ENCODE assay signal across 8 mouse cellular contexts in the genomic region with DNA sequence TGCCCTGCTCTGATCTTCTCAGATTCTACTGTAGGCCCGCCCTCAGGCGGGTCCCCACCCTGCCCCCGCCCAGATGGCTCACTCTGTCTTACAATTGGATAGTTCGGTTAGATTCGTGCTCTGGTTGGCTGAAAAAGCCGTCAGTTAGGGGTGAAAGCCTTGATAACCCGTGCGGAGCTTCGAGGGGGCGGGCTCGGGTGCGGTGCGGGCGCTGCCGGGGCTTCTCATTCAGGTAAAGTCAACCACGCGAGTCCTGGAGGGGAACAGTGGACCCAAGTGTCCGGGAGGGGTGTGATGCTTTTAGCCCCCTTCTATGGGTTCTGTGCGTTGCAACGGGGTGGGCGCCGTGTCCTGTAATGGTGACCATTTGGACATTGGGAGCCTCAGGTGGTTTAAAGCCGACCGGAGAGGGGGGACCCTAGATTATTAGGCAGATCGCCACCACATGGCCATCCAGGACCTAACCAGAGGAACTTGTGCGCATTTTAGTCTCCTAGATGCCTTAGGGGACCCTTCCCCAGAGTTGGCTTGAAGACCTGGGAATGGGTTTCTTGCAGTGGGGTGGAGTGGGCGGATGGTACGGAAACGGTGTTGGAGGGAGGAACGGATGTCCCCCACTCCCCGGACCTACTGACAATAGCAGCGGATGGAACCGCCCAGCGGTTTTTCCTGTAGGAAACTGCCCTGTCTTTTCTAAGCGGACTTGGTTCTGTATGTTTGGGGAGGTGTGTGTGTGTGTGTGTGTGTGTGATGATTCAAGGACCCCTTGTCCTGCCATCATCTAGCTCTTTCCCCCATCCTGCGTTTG. TPM values are rescaled to one million over a fixed set of nuclear protein-coding genes. Genes with fewer than 3 reads are reported as not detected.
DNase-seq lines count a peak whose midpoint lies in the region; ATAC-seq lines count a peak whose summit lies in the region.

Gene Kank3, plus strand, starts transcription at position 186 of the 808 bp plus-strand sequence.

- peak; percentile 93 to 99 for DNase-seq in adrenal gland, adult (ENCODE audit: inconsistent age in 2 of 2, low spot score in 1 of 2)
- peak; percentile 98 for DNase-seq in embryo, embryonic 10.5 days (ENCODE audit: low spot score)
- DNase-seq in gastrocnemius, postnatal 14 days: peak; percentile 93
- peak; percentile 95 to 97 for DNase-seq in left cerebral cortex, postnatal 10 days (ENCODE audit: extremely low spot score in 1 of 2, low spot score in 2 of 2)
- peak; percentile 91 for DNase-seq in right cerebral cortex, postnatal 25 days
- peak; percentile 86 to 95 for DNase-seq in urinary bladder, postnatal 4 days (ENCODE audit: low spot score in 2 of 2)

- intact Hi-C loops in gastrocnemius, postnatal 14 days (cut with DNase I; ENCODE audit: low total_unique reads): no loop called here
- intact Hi-C loops in left cerebral cortex, postnatal 10 days (cut with DNase I): no loop called here

- peak; percentile 88 for ATAC-seq in inflammation-experienced regulatory T-cells, adult 6 months
- ATAC-seq in megakaryocyte-erythroid progenitor cell, adult 5-6 weeks (replicated peaks; ENCODE audit: low FRiP score, low TSS enrichment, poor library complexity, severe bottlenecking): peak; percentile 98

RNA-seq across cellular contexts. Expression of gene Kank3, which starts in this region (rescaled TPM):
- 10 to 100 TPM; 20.8 to 35.1 TPM for total RNA-seq in gastrocnemius, postnatal 14 days (2021)
- polyA plus RNA-seq in inflammation-experienced regulatory T-cells, adult 6 months (2017; shearing (Covaris generic)): 1 to 10 TPM; 2.4 to 2.7 (median 2.4) TPM
- total RNA-seq in left cerebral cortex, postnatal 10 days (2021): 10 to 100 TPM; 37.9 to 38.2 TPM
- 12.0 and 19.7 TPM in 2 replicates for total RNA-seq in megakaryocyte-erythroid progenitor cell, adult 5-6 weeks (2014; fragmentation: Nextera tagmentation)
- 1.6 and 2.4 TPM in 2 replicates for total RNA-seq in megakaryocyte-erythroid progenitor cell, adult 5-6 weeks (2017)

Comparison
In these comparisons a context has a peak if more than half of its experiments do, and no peak if none do; other contexts are left out.
1. Peak in every context shown above with its lines: DNase-seq and ATAC-seq.